Mouse (Mus musculus) gonadal fat pad, adult 2 months (tissue): ENCODE data around the gene Tm9sf4. TPM values are rescaled to one million over a fixed set of nuclear protein-coding genes. Genes with fewer than 3 reads are reported as not detected.

ENCODE experiments used
- DNase-seq: peaks from one replicate; pipeline ENCODE4 v3.0.0-alpha.2; 2012; ENCODE audit warnings: low read depth
- polyA plus RNA-seq: library from polyadenylated mRNA; depleted of rRNA; stranded (reverse); fragments of >200 nt; gene quantifications from 2 replicates; pipeline ENCODE4 v1.2.3, GENCODE M21; 2012

Tm9sf4 gene
- polyA plus RNA-seq, 1 experiment = 55.5 TPM

DNA sequence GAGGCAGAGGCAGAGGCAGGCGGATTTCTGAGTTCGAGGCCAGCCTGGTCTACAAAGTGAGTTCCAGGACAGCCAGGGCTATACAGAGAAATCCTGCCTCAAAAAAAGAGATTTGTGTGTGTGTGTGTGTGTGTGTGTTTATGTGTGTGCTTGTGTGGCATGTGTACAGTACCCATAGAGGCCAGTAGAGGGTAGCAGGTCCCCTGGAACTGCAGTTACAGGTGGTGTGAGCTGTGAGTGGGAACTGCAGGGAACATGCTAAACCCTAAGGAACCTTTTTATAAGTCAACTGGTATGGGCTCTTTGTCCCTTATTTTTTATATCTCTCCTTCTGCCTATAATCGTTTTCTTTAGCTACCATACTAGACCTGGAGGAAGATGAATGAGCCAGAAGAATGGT lies 3.8 kb upstream of the Tm9sf4 start:
- DNase-seq = no peak

DNA sequence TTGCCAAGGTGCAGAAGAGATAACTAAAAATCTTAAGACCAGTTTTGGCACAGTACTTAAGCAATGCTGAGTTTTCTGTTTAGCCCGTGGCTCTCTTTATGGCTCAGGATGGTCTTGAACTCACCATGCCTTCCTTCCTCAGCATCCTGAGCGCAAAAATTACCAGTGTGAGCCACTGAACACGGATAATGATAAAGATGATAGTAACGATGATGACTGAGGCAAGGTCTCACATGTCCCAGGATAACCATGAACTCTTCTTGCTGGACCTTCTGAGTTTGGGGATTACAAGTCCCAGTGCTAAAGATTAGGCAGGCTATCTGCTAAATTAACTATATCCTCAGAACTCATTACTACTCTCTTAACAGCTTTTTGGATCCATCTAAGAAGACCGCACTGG lies 970 bp upstream of the Tm9sf4 start:
- DNase-seq = no peak

- DNase-seq = no peak
These were observed 579 bp downstream of the Tm9sf4 start for GRCm38 (mm10) chr2:153161684-153162080.

DNA sequence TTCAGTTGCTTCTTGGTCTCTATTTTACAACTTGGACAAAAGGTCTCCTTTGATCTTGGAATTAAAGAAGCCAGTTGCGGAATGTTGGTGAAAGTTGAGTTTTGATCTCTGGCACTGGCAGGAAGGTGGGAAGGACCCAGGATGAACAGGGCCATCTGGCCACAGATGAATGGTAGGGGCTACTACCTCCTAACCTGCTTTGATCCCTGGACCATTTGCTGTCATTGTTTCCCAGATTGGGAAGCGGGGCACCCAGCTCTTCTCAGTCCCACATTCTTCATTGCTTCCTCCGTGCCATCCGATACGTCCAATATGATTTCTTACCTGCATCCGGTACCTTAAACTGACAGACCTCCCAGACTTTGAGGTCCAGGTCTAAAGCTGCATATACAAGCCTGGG lies 6.0 kb downstream of the Tm9sf4 start:
- DNase-seq = no peak

DNA sequence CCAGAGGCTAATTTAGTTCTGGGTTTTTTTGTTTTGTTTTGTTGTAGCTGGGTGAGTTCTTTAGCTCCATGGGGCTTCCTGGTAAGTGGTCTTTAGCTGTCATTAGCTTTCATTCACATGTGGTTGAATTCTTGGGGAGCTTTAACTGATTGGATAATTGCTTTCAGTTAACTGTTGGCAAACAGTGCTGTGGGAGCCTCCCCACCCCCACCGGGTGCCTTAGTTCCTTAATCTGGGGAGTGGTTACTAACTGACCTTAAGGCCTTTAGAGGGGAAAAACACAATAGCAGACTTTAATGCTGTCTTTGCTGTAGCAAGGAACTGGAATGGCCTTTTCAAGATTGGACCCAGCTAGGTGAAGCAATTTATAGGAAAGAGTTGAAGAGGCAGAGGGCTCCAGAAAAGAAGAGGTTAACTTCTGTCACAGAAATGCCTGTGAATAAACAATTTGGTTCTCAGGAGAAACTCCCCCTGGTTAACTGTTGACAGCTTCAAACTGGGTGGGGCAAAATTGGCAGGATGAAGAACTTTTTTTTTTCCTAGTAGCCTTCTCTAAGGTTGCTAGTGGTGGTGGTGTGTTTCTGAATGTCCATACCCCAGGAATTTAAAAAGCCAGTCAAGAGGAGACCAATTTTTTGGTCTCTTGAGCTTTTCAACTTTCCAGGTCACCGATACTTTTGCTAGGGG lies 7.2 kb downstream of the Tm9sf4 start:
- no peak for DNase-seq

DNA sequence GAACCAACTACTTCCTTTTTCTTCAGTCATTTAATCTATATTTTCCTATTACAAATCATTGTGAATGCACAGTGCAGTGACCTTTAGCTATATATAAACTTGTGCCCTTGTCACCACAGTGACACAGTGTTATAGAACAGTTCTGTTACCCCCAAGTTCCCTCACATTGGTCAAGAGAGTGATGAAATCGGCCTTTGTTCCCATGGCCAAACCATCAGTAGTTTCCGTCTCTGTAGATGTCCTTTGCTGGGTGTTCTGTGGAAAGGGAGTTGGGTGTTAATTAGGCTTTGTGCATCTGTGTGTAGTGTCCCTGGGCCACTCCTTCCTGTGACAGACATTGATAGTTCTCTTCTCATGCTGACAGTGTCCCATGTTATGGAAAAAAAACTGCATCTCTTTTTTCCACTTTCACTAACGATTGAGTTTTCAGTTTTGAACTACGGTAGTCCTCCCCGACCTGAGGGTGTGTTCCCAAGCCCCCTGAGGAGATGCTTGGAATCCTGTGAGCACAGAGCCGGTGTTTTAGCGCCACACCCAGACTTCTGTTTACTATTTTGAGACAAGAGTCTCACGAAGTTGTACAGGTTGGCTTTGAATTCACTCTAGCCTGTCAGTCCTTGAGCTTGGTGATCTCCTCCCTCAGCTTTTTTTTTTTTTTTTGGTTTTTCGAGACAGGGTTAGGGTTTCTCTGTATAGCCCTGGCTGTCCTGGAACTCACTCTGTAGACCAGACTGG lies 9.6 kb downstream of the Tm9sf4 start:
- no peak for DNase-seq

DNA sequence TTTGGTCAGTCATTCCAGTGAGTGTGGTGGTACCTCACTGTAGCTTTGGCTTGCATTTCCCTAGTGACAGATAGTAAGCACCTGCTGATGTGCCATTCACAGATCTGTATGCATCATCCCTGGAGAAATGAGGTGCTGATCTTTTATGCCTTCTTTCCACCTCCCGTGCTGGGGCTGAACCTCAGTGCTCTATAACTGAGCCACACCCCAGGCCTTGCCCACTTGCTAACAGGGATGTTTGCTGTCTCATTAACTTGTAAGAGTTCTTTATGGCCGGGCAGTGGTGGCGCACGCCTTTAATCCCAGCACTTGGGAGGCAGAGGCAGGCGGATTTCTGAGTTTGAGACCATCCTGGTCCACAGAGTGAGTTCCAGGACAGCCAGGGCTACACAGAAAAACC lies 10.9 kb downstream of the Tm9sf4 start:
- no peak for DNase-seq

DNA sequence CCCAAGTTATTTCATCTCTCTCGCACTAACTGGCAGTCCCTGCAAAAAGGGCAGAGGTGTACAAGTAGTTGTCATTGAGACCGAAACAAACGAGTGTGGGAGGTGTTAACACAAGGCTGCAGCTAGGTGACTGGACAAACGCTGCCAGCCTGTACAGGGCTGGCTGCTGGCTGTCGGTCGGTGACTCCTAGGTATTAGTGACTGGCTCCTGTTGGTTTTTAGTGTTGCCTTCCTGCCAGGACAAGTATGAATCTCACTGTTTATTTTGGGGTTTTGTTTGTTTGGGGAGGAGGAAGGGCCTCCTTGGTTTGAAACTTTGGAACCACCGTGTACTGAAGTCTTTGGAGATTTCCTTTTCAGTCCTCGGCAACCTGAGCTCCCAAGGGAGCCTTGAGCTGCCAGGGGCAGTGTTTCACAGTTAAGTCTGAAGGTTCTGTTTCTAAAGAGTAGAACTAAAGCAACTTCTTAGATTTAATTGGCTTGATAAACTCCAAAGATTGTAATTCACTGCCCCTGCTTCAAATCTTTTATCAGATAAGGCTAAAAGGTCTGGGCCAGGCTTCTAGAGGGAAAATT lies 15.0 kb downstream of the Tm9sf4 start:
- DNase-seq = no peak

- no peak for DNase-seq
These were observed 16.1 kb downstream of the Tm9sf4 start for GRCm38 (mm10) chr2:153177188-153177587.

- DNase-seq = no peak
These were observed 18.2 kb downstream of the Tm9sf4 start for GRCm38 (mm10) chr2:153179126-153179860.

- DNase-seq = no peak
These were observed 18.9 kb downstream of the Tm9sf4 start for GRCm38 (mm10) chr2:153179961-153180360.

DNA sequence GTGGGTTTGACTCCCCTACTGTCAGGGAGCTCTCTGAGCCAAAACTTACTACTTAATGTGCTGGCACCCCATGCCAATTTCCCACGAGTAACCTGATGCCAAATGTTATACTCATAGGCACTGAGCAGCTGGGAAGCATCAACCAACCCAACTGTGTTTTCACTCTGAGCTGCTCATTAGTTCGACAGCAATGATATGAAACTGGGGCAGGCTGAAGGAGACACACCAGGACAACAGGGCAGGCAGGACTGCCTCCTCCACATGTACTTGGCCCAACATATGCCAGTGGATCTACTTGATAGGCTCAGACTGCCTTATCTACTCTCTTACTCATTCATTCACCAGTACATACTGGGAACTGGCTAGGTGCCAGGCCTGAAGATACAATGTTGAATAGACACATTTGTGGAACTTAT lies 25.1 kb downstream of the Tm9sf4 start:
- no peak for DNase-seq

DNA sequence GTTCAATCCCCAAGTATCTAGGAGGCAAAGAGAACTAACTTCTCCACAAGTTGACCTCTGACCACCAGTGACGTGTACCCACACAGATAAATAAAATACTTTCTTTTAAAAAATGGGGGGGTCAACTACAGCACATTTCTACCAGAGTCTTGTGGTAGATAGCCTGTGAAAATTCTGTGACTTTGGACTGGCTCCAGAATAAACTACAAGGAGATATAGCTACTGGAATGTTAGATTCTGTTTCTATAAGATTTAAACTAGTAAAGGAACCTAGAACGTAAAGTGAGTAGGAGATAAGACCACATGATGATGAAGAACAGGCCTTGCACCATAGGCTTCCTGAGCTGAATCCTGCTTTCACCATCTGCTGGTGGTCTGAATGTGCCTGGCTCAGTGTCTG lies 26.7 kb downstream of the Tm9sf4 start:
- DNase-seq = no peak

- no peak for DNase-seq
These were observed 30.1 kb downstream of the Tm9sf4 start for GRCm38 (mm10) chr2:153191242-153191641.

GRCm38 (mm10) chr2:153194255-153194654 lies 33.2 kb downstream of the Tm9sf4 start:
- no peak for DNase-seq

DNA sequence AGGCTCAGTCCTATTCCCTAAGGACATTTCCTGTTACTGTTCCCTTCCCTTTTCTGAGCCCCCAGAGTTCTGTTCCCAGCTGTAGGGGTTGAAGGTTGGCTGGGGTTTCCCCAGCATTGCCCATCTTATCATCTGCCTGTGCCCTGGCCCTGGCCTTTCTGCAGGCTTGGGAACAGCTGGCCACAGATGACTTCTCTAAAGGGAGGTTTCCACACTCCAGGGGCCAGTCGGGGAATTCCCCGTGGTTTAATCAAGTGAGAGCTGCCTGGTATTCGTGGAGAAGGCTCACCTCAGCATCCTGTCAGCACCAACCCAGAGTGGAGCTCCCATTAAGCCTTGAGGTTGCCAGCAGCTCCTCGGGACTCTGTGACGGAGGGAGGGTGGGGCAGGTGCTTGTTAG lies 37.4 kb downstream of the Tm9sf4 start:
- no peak for DNase-seq

DNA sequence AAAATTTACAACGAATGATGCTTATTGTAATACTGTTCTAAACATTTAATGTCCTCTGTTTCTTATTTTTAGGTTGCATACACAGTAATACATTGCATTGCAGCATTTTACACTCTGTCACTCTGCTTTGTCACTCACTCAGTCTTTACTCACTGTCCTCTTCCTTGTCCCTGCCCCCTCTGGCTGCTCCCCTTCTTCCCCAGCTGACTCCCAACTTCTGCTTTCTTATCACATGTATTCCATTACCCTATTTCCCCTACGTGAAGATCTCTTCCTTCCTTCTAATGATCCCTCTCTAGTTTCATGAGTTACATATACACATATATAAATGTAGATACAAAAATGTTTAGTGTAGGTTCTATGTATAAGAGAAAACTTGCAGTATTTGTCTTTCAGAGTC lies 38.0 kb downstream of the Tm9sf4 start:
- no peak for DNase-seq

DNA sequence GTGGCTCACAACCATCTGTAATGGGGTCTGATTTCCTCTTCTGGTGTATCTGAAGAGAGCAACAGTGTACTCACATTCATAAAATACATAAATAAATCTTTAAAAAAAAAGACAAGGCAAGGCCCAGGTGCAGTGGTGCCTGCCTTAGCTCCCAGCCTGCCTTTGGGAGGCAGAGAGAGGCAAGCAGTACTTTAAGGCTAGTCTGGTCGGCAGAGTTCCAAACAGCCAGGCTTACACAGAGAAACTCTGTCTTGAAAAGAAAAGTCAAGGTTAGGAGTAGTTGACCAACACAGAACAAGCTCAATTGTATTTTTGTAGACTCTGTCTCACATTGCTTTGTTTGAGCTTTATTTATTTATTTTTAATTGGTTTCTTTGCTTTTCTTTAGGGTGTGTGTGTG lies 41.7 kb downstream of the Tm9sf4 start:
- DNase-seq = no peak

DNA sequence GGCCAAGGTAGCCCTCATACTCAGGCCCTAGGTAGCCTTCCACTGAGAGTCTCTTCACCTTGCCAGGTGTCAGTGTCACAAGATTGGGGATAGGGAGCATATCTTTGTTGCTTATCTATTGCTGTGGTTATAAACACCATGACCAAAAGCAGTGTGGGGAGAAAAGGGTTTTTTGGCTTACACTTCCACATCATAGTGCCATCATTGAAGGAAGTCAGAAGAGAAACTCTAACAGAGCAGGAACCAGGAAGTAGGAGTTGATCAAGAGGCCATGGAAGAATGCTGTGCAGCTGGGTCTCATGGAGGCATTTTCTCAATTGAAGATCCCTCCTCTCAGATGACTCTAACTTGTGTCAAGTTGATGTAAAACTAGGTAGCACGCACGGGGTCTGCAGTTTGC lies 47.0 kb downstream of the Tm9sf4 start:
- DNase-seq = no peak

GRCm38 (mm10) chr2:153209286-153209685 lies 48.2 kb downstream of the Tm9sf4 start:
- no peak for DNase-seq

DNA sequence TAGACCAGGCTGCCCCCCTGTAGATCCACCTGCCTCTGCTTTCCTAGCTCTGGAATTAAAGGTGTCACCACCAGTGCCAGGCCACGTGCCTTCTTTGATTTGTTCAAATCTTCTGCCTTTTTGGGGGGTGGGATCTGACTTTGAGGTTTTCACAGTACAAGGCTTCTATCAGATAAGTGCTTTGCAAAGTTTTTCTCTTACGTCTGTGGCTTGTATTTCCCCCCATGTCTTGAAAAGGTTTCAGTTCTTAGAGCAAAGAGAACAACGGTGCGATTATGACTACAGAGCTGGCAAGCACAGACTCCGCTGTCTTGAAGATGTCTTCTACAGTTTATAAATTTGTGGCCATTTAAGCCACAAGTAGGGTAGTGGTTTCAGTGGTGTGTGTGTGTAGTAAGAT lies 50.3 kb downstream of the Tm9sf4 start:
- DNase-seq = no peak

DNA sequence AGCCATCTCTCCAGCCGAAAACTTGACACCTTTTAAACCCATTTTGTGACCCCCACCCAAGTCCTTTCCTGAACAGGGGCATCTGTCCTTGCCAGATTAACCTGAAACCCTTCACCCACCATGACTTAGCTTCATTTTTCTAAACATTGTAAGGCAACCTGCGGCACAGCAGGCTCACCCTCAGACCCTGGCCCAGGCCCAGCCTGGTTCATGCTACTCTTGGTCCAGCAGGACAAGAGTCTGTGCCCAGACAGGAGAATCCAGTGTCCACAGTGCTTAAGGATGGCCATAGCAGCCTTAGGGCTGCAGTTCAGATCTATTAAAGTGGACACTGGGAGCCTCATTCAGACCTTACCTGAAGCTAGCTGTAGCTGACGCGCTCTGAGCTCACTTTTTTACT lies 52.2 kb downstream of the Tm9sf4 start:
- DNase-seq = no peak
